Comparison of ENCODE assay signal across 18 mouse cellular contexts in genomic region chr5:66139171-66139570, GRCm38 (mm10).
"Had no signal": no experiment of that assay in that cellular context is flagged by ENCODE, and none has a peak within 500 bp of the region (broad histone marks: within the 10 kb centered on the region; RNA-seq: fewer than 3 reads in every experiment).

No protein-coding gene starts in this region.

- H3K36me3 ChIP-seq: limb, embryonic 12.5 days; limb, embryonic 15.5 days; lung, embryonic 15.5 days; midbrain, embryonic 12.5 days; midbrain, embryonic 15.5 days; neural tube, embryonic 12.5 days; neural tube, embryonic 15.5 days; stomach, embryonic 15.5 days had no signal

- H3K27ac ChIP-seq: left cerebral cortex, adult 2 months; limb, embryonic 12.5 days; limb, embryonic 15.5 days; liver, embryonic 14.5 days; lung, embryonic 15.5 days; midbrain, embryonic 12.5 days; midbrain, embryonic 15.5 days; neural tube, embryonic 12.5 days; neural tube, embryonic 15.5 days; stomach, embryonic 15.5 days had no signal

- H3K27me3 ChIP-seq: limb, embryonic 15.5 days; lung, embryonic 15.5 days; midbrain, embryonic 12.5 days; midbrain, embryonic 15.5 days; neural tube, embryonic 12.5 days; stomach, embryonic 15.5 days had no signal

- DNase-seq: layer of hippocampus, postnatal 36 days; left cerebral cortex, postnatal 4 days; retina, postnatal 1 day; right cerebral cortex, postnatal 25 days; spleen, adult 18-20 months; thymus, adult 18-20 months; thymus, postnatal 36 days had no signal

- ATAC-seq: intestine, postnatal 0 days; midbrain, embryonic 15.5 days had no signal

- H3K4me3 ChIP-seq: left cerebral cortex, adult 2 months; limb, embryonic 12.5 days; limb, embryonic 15.5 days; lung, embryonic 15.5 days; midbrain, embryonic 12.5 days; midbrain, embryonic 15.5 days; neural tube, embryonic 12.5 days; neural tube, embryonic 15.5 days; stomach, embryonic 15.5 days had no signal

- H3K9ac ChIP-seq: limb, embryonic 12.5 days; limb, embryonic 15.5 days; liver, embryonic 14.5 days; lung, embryonic 15.5 days; midbrain, embryonic 12.5 days; midbrain, embryonic 15.5 days; neural tube, embryonic 12.5 days; neural tube, embryonic 15.5 days; stomach, embryonic 15.5 days had no signal

- H3K4me1 ChIP-seq: limb, embryonic 15.5 days; midbrain, embryonic 15.5 days; neural tube, embryonic 15.5 days; stomach, embryonic 15.5 days had no signal
